Mouse (Mus musculus): ENCODE data around the gene Slc51b. TPM values are rescaled to one million over a fixed set of nuclear protein-coding genes. Genes with fewer than 3 reads are reported as not detected.

Slc51b gene
- polyA plus RNA-seq, 1 experiment from 2014 or later: not detected

- H3K27ac ChIP-seq (ENCODE audit: low read depth, low read length): no peak overlapping the region
- no peaks in the 10 kb centered on the region for H3K9me3 ChIP-seq (ENCODE audit: control insufficient read depth, low read length)
- no peak overlapping the region for H3K9ac ChIP-seq (ENCODE audit: low read depth, low read length)
- 64% methylated on average over 15 of the region's 15 CpGs for WGBS
- H3K4me3 ChIP-seq (ENCODE audit: low read length): no peak overlapping the region
- ATAC-seq: no peak
- no peaks in the 10 kb centered on the region for H3K36me3 ChIP-seq (ENCODE audit: control insufficient read depth, insufficient read depth, low read length)
- peak overlapping the region; percentile 34 for H3K4me2 ChIP-seq (ENCODE audit: low read length)
- H3K27me3 ChIP-seq (replicated peaks; ENCODE audit: control insufficient read depth, insufficient read depth, low read length): no peaks in the 10 kb centered on the region
- H3K4me1 ChIP-seq (ENCODE audit: control insufficient read depth, insufficient read depth, low read depth, low read length): no peaks in the 10 kb centered on the region
These were observed 18.2 kb downstream of the Slc51b start for GRCm38 (mm10) chr9:65404331-65405183.

GRCm38 (mm10) chr9:65399934-65400333 is 22.8 kb downstream of the Slc51b start:
- Histone ChIP-seq H3K36me3 (ENCODE audit: control insufficient read depth, insufficient read depth, low read length) (no peaks in the 10 kb centered on the region), H3K9me3 (ENCODE audit: control insufficient read depth, low read length) (no peaks in the 10 kb centered on the region), H3K4me2 (ENCODE audit: low read length) (no peak overlapping the region), H3K4me3 (ENCODE audit: low read length) (no peak overlapping the region), H3K27me3 (replicated peaks; ENCODE audit: control insufficient read depth, insufficient read depth, low read length) (no peaks in the 10 kb centered on the region), H3K4me1 (ENCODE audit: control insufficient read depth, insufficient read depth, low read depth, low read length) (peaks cover 4% of the 10 kb centered on the region), H3K27ac (ENCODE audit: low read depth, low read length) (no peak overlapping the region), H3K9ac (ENCODE audit: low read depth, low read length) (no peak overlapping the region)
- WGBS: 86% methylated on average over 6 of the region's 6 CpGs
- no peak for ATAC-seq

GRCm38 (mm10) chr9:65398279-65398678 is 24.5 kb downstream of the Slc51b start, which contains the start of gene Rasl12:
TSS of gene Rasl12 (plus strand) at chr9:65398506.
- no peaks in the 10 kb centered on the region for H3K36me3 ChIP-seq (ENCODE audit: control insufficient read depth, insufficient read depth, low read length)
- H3K9me3 ChIP-seq (ENCODE audit: control insufficient read depth, low read length): no peaks in the 10 kb centered on the region
- H3K9ac ChIP-seq (ENCODE audit: low read depth, low read length): peak within 1 kb of the TSS; percentile 67
- peaks cover 4% of the 10 kb centered on the region for H3K4me1 ChIP-seq (ENCODE audit: control insufficient read depth, insufficient read depth, low read depth, low read length)
- no peak within 1 kb of the TSS for H3K27ac ChIP-seq (ENCODE audit: low read depth, low read length)
- 2% methylated on average over 24 of the region's 24 CpGs for WGBS
- ATAC-seq: peak; percentile 78
- peak within 1 kb of the TSS; percentile 84 for H3K4me2 ChIP-seq (ENCODE audit: low read length)
- peak within 1 kb of the TSS; percentile 47 for H3K4me3 ChIP-seq (ENCODE audit: low read length)
- no peaks in the 10 kb centered on the region for H3K27me3 ChIP-seq (replicated peaks; ENCODE audit: control insufficient read depth, insufficient read depth, low read length)

- H3K9me3 ChIP-seq (ENCODE audit: control insufficient read depth, low read length): no peaks in the 10 kb centered on the region
- no peak overlapping the region for H3K27ac ChIP-seq (ENCODE audit: low read depth, low read length)
- H3K9ac ChIP-seq (ENCODE audit: low read depth, low read length): no peak overlapping the region
- WGBS: 56% methylated on average over 2 of the region's 2 CpGs
- no peak for ATAC-seq
- H3K4me2 ChIP-seq (ENCODE audit: low read length): no peak overlapping the region
- H3K36me3 ChIP-seq (ENCODE audit: control insufficient read depth, insufficient read depth, low read length): no peaks in the 10 kb centered on the region
- peaks cover 33% of the 10 kb centered on the region for H3K27me3 ChIP-seq (replicated peaks; ENCODE audit: control insufficient read depth, insufficient read depth, low read length)
- no peak overlapping the region for H3K4me3 ChIP-seq (ENCODE audit: low read length)
- peaks cover 11% of the 10 kb centered on the region for H3K4me1 ChIP-seq (ENCODE audit: control insufficient read depth, insufficient read depth, low read depth, low read length)
These were observed 28.4 kb downstream of the Slc51b start for GRCm38 (mm10) chr9:65394360-65394759.

- 62% methylated on average over 2 of the region's 2 CpGs for WGBS
- no peaks in the 10 kb centered on the region for H3K36me3 ChIP-seq (ENCODE audit: control insufficient read depth, insufficient read depth, low read length)
- no peaks in the 10 kb centered on the region for H3K9me3 ChIP-seq (ENCODE audit: control insufficient read depth, low read length)
- peaks cover 38% of the 10 kb centered on the region for H3K27me3 ChIP-seq (replicated peaks; ENCODE audit: control insufficient read depth, insufficient read depth, low read length)
- H3K27ac ChIP-seq (ENCODE audit: low read depth, low read length): no peak overlapping the region
- H3K4me2 ChIP-seq (ENCODE audit: low read length): no peak overlapping the region
- no peak overlapping the region for H3K4me3 ChIP-seq (ENCODE audit: low read length)
- no peak for ATAC-seq
- H3K9ac ChIP-seq (ENCODE audit: low read depth, low read length): no peak overlapping the region
- peaks cover 11% of the 10 kb centered on the region for H3K4me1 ChIP-seq (ENCODE audit: control insufficient read depth, insufficient read depth, low read depth, low read length)
These were observed 29.1 kb downstream of the Slc51b start for GRCm38 (mm10) chr9:65393606-65394005.

GRCm38 (mm10) chr9:65392638-65393364 is 30.0 kb downstream of the Slc51b start:
- Histone ChIP-seq H3K27ac (ENCODE audit: low read depth, low read length) (no peak overlapping the region), H3K36me3 (ENCODE audit: control insufficient read depth, insufficient read depth, low read length) (no peaks in the 10 kb centered on the region), H3K4me1 (ENCODE audit: control insufficient read depth, insufficient read depth, low read depth, low read length) (peaks cover 7% of the 10 kb centered on the region; the same call in 1 of the 2 replicates), H3K4me2 (ENCODE audit: low read length) (no peak overlapping the region), H3K9me3 (ENCODE audit: control insufficient read depth, low read length) (no peaks in the 10 kb centered on the region), H3K27me3 (replicated peaks; ENCODE audit: control insufficient read depth, insufficient read depth, low read length) (peaks cover 38% of the 10 kb centered on the region), H3K9ac (ENCODE audit: low read depth, low read length) (no peak overlapping the region), H3K4me3 (ENCODE audit: low read length) (no peak overlapping the region)
- WGBS: 28% methylated on average over 6 of the region's 6 CpGs
- ATAC-seq: no peak

- Histone ChIP-seq H3K4me1 (ENCODE audit: control insufficient read depth, insufficient read depth, low read depth, low read length) (peaks cover 7% of the 10 kb centered on the region; the same call in 1 of the 2 replicates), H3K9ac (ENCODE audit: low read depth, low read length) (peak within 1 kb of the TSS; percentile 50), H3K36me3 (ENCODE audit: control insufficient read depth, insufficient read depth, low read length) (no peaks in the 10 kb centered on the region), H3K4me2 (ENCODE audit: low read length) (peak within 1 kb of the TSS; percentile 61), H3K27ac (ENCODE audit: low read depth, low read length) (no peak within 1 kb of the TSS), H3K4me3 (ENCODE audit: low read length) (peak within 1 kb of the TSS; percentile 49), H3K9me3 (ENCODE audit: control insufficient read depth, low read length) (no peaks in the 10 kb centered on the region), H3K27me3 (replicated peaks; ENCODE audit: control insufficient read depth, insufficient read depth, low read length) (peaks cover 38% of the 10 kb centered on the region)
- no peak for ATAC-seq
- 50% methylated on average over 8 of the region's 8 CpGs for WGBS
These were observed 31.2 kb downstream of the Slc51b start, which contains the start of gene Kbtbd13 for GRCm38 (mm10) chr9:65391613-65391964. TSS of gene Kbtbd13 (minus strand) at chr9:65391652.

GRCm38 (mm10) chr9:65390752-65391612 is 31.8 kb downstream of the Slc51b start:
- peaks cover 38% of the 10 kb centered on the region for H3K27me3 ChIP-seq (replicated peaks; ENCODE audit: control insufficient read depth, insufficient read depth, low read length)
- H3K9ac ChIP-seq (ENCODE audit: low read depth, low read length): peak overlapping the region; percentile 50
- peak overlapping the region; percentile 49 for H3K4me3 ChIP-seq (ENCODE audit: low read length)
- no peaks in the 10 kb centered on the region for H3K36me3 ChIP-seq (ENCODE audit: control insufficient read depth, insufficient read depth, low read length)
- ATAC-seq: peak; percentile 52
- WGBS: 24% methylated on average over 63 of the region's 96 CpGs
- H3K4me1 ChIP-seq (ENCODE audit: control insufficient read depth, insufficient read depth, low read depth, low read length): peaks cover 7% of the 10 kb centered on the region; the same call in 1 of the 2 replicates
- H3K4me2 ChIP-seq (ENCODE audit: low read length): peak overlapping the region; percentile 61
- H3K27ac ChIP-seq (ENCODE audit: low read depth, low read length): no peak overlapping the region
- H3K9me3 ChIP-seq (ENCODE audit: control insufficient read depth, low read length): no peaks in the 10 kb centered on the region
